Mouse (Mus musculus) neural tube, embryonic 12.5 days (tissue): ENCODE data around the gene Cul4a. TPM values are rescaled to one million over a fixed set of nuclear protein-coding genes. Genes with fewer than 3 reads are reported as not detected.
"Not testable (repeated sequence)": the region's sequence is repeated elsewhere in the genome, so short reads cannot be mapped to it uniquely, and the experiment has no call there.

Source experiments
- ATAC-seq: fragments of 200-750 bp; cut with Nextera tagmentation; 2 replicates; pipeline ENCODE4 v1.8.0; 2017; ENCODE audit warnings: low read depth, mild to moderate bottlenecking, moderate TSS enrichment, moderate library complexity; ENCODE audit not compliant: low FRiP score
- H3K27ac ChIP-seq: fragments of 300-500 bp; sonication (generic); 2 replicates; pipeline ENCODE4 v1.5.1; 2016
- H3K27me3 ChIP-seq: fragments of 300-500 bp; sonication (generic); replicated peaks from 2 replicates; pipeline ENCODE4 v1.6.1; 2016; ENCODE audit warnings: mild to moderate bottlenecking
- H3K36me3 ChIP-seq: fragments of 300-500 bp; sonication (generic); 2 replicates; pipeline ENCODE4 v1.6.1; 2016; ENCODE audit warnings: mild to moderate bottlenecking
- H3K4me1 ChIP-seq: fragments of 300-500 bp; sonication (generic); 2 replicates; pipeline ENCODE4 v1.6.1; 2016
- H3K4me2 ChIP-seq: fragments of 300-500 bp; sonication (generic); replicated peaks from 2 replicates; pipeline ENCODE4 v1.6.1; 2016; ENCODE audit warnings: mild to moderate bottlenecking
- H3K4me3 ChIP-seq: fragments of 300-500 bp; sonication (generic); 2 replicates; pipeline ENCODE4 v1.5.1; 2016
- H3K9ac ChIP-seq: fragments of 300-500 bp; sonication (generic); 2 replicates; pipeline ENCODE4 v1.6.1; 2016; ENCODE audit warnings: mild to moderate bottlenecking
- H3K9me3 ChIP-seq: fragments of 300-500 bp; sonication (generic); 2 replicates; pipeline ENCODE4 v1.6.1; 2016; ENCODE audit warnings: mild to moderate bottlenecking
- WGBS: fragments of 180-500 bp; shearing (Covaris S2); methylation state at CpG from one replicate; pipeline ENCODE4 v1.1.7; 2016; 5-methylcytosine and 5-hydroxymethylcytosine counted together
- polyA plus RNA-seq: library from polyadenylated mRNA; unstranded; fragments of >200 nt; fragmentation: Nextera tagmentation; extraction: Ambion mirVana; gene quantifications from 2 replicates; pipeline ENCODE4 v1.2.1, GENCODE M21; 2016

Cul4a gene
- polyA plus RNA-seq, 1 experiment from 2014 or later: 84.7 TPM

- no peak for ATAC-seq
- H3K27me3 ChIP-seq: no peaks in the 10 kb centered on the region
- no peak overlapping the region for H3K4me3 ChIP-seq
- H3K9ac ChIP-seq: no peak overlapping the region
- WGBS: 90% methylated on average over 8 of the region's 8 CpGs
- H3K36me3 ChIP-seq: 0 out of 2 replicates have a peak, but pooled peaks cover 6% of the 10 kb centered on the region
- H3K4me1 ChIP-seq: peaks cover 14% of the 10 kb centered on the region
- H3K9me3 ChIP-seq: no peaks in the 10 kb centered on the region
- no peak overlapping the region for H3K4me2 ChIP-seq
- no peak overlapping the region for H3K27ac ChIP-seq
These were observed 3.5 kb downstream of the Cul4a start for GRCm38 (mm10) chr8:13108967-13109366.

GRCm38 (mm10) chr8:13109416-13109960 lies 4.1 kb downstream of the Cul4a start:
- Histone ChIP-seq H3K36me3 (0 out of 2 replicates have a peak, but pooled peaks cover 6% of the 10 kb centered on the region), H3K4me1 (peaks cover 10% of the 10 kb centered on the region; the same call in 1 of the 2 replicates), H3K4me2 (no peak overlapping the region), H3K9ac (no peak overlapping the region), H3K27me3 (no peaks in the 10 kb centered on the region), H3K4me3 (no peak overlapping the region), H3K9me3 (no peaks in the 10 kb centered on the region), H3K27ac (no peak overlapping the region)
- no peak for ATAC-seq
- WGBS: 82% methylated on average over 1 of the region's 1 CpGs

GRCm38 (mm10) chr8:13111917-13112316 lies 6.5 kb downstream of the Cul4a start:
- no peak overlapping the region for H3K4me2 ChIP-seq
- H3K27me3 ChIP-seq: no peaks in the 10 kb centered on the region
- peaks cover 11% of the 10 kb centered on the region; the same call in 1 of the 2 replicates for H3K36me3 ChIP-seq
- H3K4me3 ChIP-seq: no peak overlapping the region
- H3K9ac ChIP-seq: no peak overlapping the region
- no peak for ATAC-seq
- H3K9me3 ChIP-seq: no peaks in the 10 kb centered on the region
- H3K4me1 ChIP-seq: peaks cover 3% of the 10 kb centered on the region; the same call in 1 of the 2 replicates
- WGBS: 89% methylated on average over 11 of the region's 11 CpGs
- H3K27ac ChIP-seq: no peak overlapping the region

GRCm38 (mm10) chr8:13113232-13113631 lies 7.8 kb downstream of the Cul4a start:
- H3K36me3 ChIP-seq: peaks cover 20% of the 10 kb centered on the region
- H3K4me3 ChIP-seq: no peak overlapping the region
- H3K9me3 ChIP-seq: no peaks in the 10 kb centered on the region
- WGBS: 95% methylated on average over 4 of the region's 4 CpGs
- H3K27ac ChIP-seq: no peak overlapping the region
- no peaks in the 10 kb centered on the region for H3K27me3 ChIP-seq
- no peak for ATAC-seq
- no peaks in the 10 kb centered on the region for H3K4me1 ChIP-seq
- H3K4me2 ChIP-seq: no peak overlapping the region
- H3K9ac ChIP-seq: no peak overlapping the region

GRCm38 (mm10) chr8:13117096-13117495 lies 11.7 kb downstream of the Cul4a start:
- H3K27ac ChIP-seq: no peak overlapping the region
- no peak overlapping the region for H3K4me2 ChIP-seq
- H3K27me3 ChIP-seq: no peaks in the 10 kb centered on the region
- H3K36me3 ChIP-seq: peaks cover 43% of the 10 kb centered on the region
- no peak overlapping the region for H3K4me3 ChIP-seq
- no peaks in the 10 kb centered on the region for H3K9me3 ChIP-seq
- H3K4me1 ChIP-seq: no peaks in the 10 kb centered on the region
- ATAC-seq: no peak
- WGBS: 94% methylated on average over 2 of the region's 2 CpGs
- H3K9ac ChIP-seq: no peak overlapping the region

- WGBS: 89% methylated on average over 3 of the region's 3 CpGs
- no peak overlapping the region for H3K27ac ChIP-seq
- no peak overlapping the region for H3K9ac ChIP-seq
- no peak overlapping the region for H3K4me3 ChIP-seq
- H3K27me3 ChIP-seq: no peaks in the 10 kb centered on the region
- no peak for ATAC-seq
- H3K9me3 ChIP-seq: no peaks in the 10 kb centered on the region
- peaks cover 52% of the 10 kb centered on the region for H3K36me3 ChIP-seq
- no peak overlapping the region for H3K4me2 ChIP-seq
- H3K4me1 ChIP-seq: no peaks in the 10 kb centered on the region
These were observed 13.1 kb downstream of the Cul4a start for GRCm38 (mm10) chr8:13118516-13118915.

GRCm38 (mm10) chr8:13120882-13121665 lies 15.7 kb downstream of the Cul4a start:
- H3K27me3 ChIP-seq: no peaks in the 10 kb centered on the region
- no peaks in the 10 kb centered on the region for H3K9me3 ChIP-seq
- H3K27ac ChIP-seq: no peak overlapping the region
- no peaks in the 10 kb centered on the region for H3K4me1 ChIP-seq
- ATAC-seq: no peak
- H3K4me2 ChIP-seq: no peak overlapping the region
- H3K36me3 ChIP-seq: peaks cover 67% of the 10 kb centered on the region
- no peak overlapping the region for H3K9ac ChIP-seq
- 87% methylated on average over 7 of the region's 7 CpGs for WGBS
- no peak overlapping the region for H3K4me3 ChIP-seq

- no peaks in the 10 kb centered on the region for H3K27me3 ChIP-seq
- no peak for ATAC-seq
- no peak overlapping the region for H3K27ac ChIP-seq
- H3K4me1 ChIP-seq: no peaks in the 10 kb centered on the region
- no peak overlapping the region for H3K9ac ChIP-seq
- WGBS: 94% methylated on average over 7 of the region's 7 CpGs
- peaks cover 73% of the 10 kb centered on the region for H3K36me3 ChIP-seq
- H3K4me3 ChIP-seq: no peak overlapping the region
- no peak overlapping the region for H3K4me2 ChIP-seq
- H3K9me3 ChIP-seq: no peaks in the 10 kb centered on the region
These were observed 17.5 kb downstream of the Cul4a start for GRCm38 (mm10) chr8:13122887-13123421.

GRCm38 (mm10) chr8:13124897-13125296 lies 19.5 kb downstream of the Cul4a start:
- Histone ChIP-seq H3K4me2 (no peak overlapping the region), H3K27me3 (no peaks in the 10 kb centered on the region), H3K9ac (no peak overlapping the region), H3K4me1 (no peaks in the 10 kb centered on the region), H3K36me3 (peaks cover 77% of the 10 kb centered on the region), H3K4me3 (no peak overlapping the region), H3K27ac (no peak overlapping the region), H3K9me3 (no peaks in the 10 kb centered on the region)
- WGBS: 96% methylated on average over 8 of the region's 8 CpGs
- ATAC-seq: no peak

GRCm38 (mm10) chr8:13132220-13132619 lies 26.8 kb downstream of the Cul4a start:
- 75% methylated on average over 9 of the region's 9 CpGs for WGBS
- H3K36me3 ChIP-seq: peaks cover 82% of the 10 kb centered on the region
- not testable (repeated sequence) for H3K27ac ChIP-seq, ATAC-seq, H3K9me3 ChIP-seq, H3K4me1 ChIP-seq, H3K4me3 ChIP-seq, H3K27me3 ChIP-seq, H3K9ac ChIP-seq, H3K4me2 ChIP-seq

- 93% methylated on average over 6 of the region's 6 CpGs for WGBS
- H3K36me3 ChIP-seq: peaks cover 97% of the 10 kb centered on the region
These were observed 34.3 kb downstream of the Cul4a start for GRCm38 (mm10) chr8:13139641-13140182.

GRCm38 (mm10) chr8:13141681-13142080 lies 36.3 kb downstream of the Cul4a start:
- 91% methylated on average over 5 of the region's 5 CpGs for WGBS
- H3K4me3 ChIP-seq: no peak overlapping the region
- H3K36me3 ChIP-seq: peaks cover 97% of the 10 kb centered on the region

More at GRCm38 (mm10) chr8:13139641-13140182, 34.3 kb downstream of the Cul4a start:
- no peak overlapping the region for H3K4me3 ChIP-seq
- ATAC-seq: no peak
- no peak overlapping the region for H3K4me2 ChIP-seq
- no peaks in the 10 kb centered on the region for H3K9me3 ChIP-seq
- no peaks in the 10 kb centered on the region for H3K4me1 ChIP-seq
- H3K27ac ChIP-seq: no peak overlapping the region
- H3K9ac ChIP-seq: no peak overlapping the region
- H3K27me3 ChIP-seq: no peaks in the 10 kb centered on the region

More at GRCm38 (mm10) chr8:13141681-13142080, 36.3 kb downstream of the Cul4a start:
- Histone ChIP-seq H3K9me3 (no peaks in the 10 kb centered on the region), H3K27me3 (no peaks in the 10 kb centered on the region), H3K27ac (no peak overlapping the region), H3K9ac (no peak overlapping the region), H3K4me2 (no peak overlapping the region), H3K4me1 (no peaks in the 10 kb centered on the region)
- ATAC-seq: no peak
